Mouse (Mus musculus): ENCODE results near the gene Gtf2ird1.

Gene Gtf2ird1

DNA sequence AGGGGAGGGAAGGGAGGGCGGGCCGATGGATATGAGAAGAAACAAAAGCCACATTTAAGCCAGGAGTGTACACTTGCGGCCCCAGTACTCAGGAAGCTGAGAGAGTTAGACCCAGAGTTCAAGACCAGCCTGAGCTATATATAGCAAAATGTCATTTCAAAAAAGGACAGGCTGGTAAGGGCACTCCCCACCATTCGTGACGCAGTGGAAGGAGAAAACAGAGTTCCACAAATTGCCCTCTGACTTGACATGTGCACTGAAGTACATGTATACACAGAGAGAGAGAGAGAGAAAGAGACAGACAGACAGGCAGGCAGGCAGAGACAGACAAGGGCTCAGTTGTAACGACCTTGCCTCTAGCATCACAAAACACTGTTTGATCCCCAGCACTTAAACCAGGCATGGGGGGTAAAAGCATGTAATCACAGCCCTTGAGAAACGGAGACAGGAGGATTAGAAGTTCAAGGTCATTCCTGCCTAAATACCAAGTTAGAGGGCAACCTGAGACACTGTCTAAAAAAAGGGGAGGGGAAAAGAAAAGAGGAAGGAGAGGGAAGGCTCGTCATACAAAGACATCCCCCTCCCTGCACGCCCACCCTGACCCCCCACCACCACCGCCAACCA lies 11.2 kb downstream of the Gtf2ird1 start:
- no peak for DNase-seq (ENCODE audit: low read depth)

DNA sequence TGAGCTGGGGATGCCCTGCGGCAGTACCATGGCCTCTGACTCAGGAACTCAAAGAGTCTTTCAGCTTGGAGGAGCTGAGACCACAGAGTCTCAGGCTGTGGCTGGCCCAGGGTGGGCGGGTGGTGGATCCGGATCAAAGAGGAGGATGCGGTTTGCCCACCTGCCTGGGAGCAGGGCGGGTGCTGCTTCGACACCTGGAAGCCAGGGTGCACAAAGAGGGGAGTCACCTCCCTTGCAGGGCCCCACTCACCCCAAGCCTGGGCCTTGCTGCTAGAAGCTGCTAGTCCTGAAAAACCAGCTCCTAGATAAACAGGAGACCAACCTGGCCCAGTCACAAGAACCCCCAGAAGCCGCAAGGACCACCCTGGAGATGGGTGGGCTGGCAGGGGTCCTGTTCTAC lies 12.0 kb downstream of the Gtf2ird1 start:
- no peak for DNase-seq (ENCODE audit: low read depth)

DNA sequence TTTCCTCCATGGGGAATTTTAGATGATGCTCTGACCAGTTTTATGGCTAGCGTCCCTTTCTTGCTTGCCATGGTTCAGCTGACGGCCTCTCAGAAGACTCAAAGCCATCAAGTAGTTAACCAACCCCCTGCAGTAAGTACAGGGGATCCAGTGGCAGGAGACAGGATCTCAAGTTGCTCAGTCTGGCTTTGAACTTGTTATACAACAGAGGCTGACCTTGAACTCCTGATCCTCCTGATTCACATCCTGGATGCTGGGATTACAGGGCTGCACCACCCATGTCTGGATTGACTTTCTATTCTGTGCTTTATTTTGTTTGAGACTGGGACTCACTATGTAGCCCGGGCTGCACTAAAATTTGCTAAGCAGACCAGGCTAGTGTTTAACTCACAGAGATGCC lies 14.4 kb downstream of the Gtf2ird1 start:
- no peak for DNase-seq (ENCODE audit: low read depth)

DNA sequence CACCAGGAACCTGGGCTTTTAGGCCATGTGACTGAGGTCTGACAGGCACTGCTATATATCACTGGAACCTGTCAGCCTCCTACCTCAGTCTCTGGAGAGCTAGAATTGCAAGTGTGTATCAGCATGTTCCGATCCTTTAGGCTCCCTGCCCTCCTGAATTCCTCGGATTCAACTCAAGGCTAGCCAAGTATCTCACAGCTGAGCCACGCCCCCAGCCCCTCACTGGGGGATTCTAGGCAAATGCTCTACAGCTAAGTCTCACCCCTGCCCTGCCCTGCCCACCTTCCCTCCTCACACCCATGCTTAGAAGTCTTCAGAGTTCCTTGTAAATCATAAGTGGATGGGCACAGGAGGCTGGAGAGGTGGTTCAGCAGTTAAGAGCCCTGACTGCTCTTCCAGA lies 15.4 kb downstream of the Gtf2ird1 start:
- DNase-seq (ENCODE audit: low read depth), result no peak

DNA sequence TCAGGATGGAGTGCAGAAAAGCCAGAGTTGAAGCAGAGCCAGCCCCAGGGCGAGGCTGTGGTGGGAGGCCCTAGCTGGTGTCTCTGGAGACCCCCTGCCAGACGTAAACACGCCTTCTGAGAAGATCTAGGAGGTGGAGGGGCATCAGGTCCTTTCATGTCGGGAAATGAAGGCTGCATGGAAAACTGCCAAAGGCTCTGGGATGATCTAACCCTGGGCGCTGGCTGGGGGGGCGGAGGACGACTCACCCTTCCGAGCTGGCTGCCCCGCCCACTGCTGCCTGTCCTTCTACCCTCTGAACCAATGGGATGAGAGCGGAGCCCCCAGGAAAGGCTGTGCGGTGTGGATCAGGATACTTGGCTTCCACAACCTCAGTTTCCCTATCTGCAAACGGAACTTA lies 16.4 kb downstream of the Gtf2ird1 start:
- no peak for DNase-seq (ENCODE audit: low read depth)

DNA sequence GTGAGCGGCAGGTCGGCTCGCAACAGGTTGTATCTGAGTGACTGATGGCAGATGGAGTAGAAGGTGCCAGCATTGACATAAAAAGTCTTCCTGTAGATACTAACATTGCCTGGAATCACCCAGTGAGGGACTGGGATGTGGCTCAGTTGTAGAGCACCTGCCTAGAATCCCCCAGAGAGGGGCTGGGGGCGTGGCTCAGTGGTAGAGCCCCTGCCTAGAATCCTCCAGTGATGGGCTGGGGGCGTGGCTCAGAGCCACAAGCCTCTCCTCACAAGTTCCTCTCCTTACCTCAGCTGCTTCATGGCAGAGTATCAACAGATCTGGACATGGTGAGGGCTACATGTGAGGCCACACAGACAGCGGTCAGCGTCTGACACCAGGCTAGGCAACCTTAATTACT lies 17.0 kb downstream of the Gtf2ird1 start:
- no peak for DNase-seq (ENCODE audit: low read depth)

DNA sequence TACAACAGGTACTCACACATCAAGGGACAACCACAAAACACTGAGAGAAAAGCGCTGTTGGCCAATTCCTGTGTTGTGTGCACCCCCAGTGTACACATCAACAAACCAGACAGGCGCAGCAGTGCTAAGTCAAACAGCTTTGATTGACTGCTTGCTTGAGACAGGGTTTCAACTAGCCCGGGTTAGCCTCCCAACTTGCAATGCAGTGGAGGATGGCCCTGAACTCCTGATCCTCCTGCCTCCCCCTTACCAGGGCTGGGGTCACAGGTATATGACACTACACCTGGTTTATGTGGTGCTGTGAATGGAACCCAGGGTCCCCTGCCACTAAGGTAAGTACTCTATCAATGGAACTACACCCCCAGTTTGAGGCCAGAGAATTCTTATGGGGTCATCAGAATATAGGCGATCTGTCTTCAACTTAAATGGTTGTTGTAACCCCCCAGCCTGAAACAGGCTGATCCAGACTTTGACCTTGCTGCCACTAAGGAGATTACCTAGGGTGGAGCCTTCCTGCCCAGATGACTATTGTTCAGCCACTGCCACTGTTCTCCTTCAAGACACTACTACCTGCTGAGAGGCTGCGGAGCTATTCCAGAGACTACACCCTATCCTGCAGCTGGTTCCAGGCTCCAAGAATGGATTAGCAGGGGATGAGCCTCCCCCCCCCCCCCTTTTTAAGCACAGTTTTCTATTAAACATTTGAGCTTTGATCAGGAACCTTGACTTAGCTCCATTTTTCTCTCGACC lies 17.7 kb downstream of the Gtf2ird1 start:
- no peak for DNase-seq (ENCODE audit: low read depth)

DNA sequence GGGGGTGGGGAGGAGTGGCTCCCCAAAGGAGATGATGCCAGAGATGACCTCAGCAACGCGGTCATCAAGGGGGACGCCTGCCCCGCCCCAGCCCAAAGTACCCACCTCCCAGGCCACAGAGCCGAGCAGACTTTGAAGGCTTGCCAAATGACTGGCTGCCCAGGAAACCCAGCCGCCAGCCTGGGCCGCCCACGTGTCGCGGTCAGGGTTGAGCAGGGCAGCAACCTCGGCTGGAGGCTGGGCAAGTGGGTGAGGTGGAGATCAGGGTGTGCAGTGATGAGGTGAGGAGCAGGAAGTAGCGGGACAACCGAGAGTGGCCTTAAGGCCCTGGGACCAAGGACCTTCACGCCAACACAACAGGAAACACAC lies 19.1 kb downstream of the Gtf2ird1 start:
- no peak for DNase-seq (ENCODE audit: low read depth)

DNA sequence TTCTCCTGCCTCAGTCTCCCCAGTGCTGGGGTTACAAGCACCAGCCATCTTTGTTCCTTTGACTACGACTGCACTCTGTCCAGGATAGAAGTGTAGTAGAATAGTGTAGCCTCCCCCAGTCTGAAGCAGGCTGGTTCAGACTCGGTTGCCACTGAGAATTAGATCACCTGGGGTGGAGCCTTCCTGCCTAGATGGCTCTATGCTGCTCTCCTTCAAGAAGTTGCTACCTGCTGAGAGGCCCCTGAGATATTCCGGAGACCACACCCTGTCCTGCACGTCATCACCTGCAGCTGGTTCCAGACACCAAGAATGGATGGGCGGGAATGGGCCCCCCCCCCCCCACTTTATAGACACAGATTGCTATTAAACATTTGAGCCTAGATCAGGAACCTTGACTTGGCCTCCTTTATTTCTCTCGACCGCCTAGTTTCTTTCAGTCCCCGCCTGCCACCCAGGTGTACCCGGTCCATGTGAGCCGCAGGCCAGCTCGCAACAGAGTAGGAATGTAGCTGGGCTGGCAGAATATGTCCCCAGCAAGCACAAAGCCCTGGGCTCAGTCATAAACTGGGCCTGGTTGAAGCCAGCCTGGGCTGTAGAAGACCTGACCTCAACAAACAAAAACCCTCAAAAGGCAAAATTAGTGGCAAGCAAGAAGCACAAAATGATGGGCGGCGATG lies 19.6 kb downstream of the Gtf2ird1 start:
- DNase-seq (ENCODE audit: low read depth), result no peak

DNA sequence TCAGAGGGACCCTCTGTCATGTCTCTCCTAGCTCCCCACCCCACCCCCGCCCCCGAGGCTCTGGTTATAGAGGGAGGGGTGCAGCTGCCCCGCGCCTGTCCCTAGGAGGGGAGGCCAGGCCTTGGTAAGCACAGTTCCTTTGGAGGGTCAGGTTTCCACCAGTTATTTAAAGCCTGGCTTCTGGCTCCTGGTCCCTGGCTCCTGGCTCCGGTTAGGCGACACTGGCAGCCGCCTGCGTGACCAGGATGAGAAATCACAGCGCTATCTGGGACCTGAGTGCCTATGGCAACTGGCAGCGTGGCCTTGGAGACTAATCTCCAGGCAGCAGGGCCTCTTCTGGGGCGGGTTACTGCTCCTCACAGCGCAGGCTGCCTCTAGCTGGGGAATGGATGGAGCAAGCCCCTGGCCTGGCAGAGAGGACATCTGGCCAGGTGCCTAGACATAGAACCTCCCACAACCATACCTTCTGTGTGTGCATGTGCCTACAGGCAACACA lies 20.6 kb downstream of the Gtf2ird1 start:
- no peak for DNase-seq (ENCODE audit: low read depth)

DNA sequence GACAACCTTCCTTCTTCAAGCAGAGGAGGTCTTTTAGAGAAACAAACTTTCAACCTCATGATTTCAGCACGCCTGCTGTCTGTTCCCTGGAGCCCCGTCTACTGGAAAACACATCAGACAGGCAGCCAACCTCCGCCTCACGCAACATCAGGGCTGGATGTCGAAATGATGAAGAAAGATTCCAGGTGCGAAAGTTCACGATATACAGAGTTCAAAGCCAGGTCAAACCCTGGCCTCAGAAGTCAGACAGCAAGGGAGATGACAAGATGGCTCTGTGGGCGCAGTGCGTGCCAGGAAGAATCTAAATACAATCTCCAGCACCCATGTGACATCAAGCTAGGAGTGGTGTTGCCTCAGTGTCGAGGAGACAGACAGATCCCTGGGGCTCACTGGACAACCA lies 23.4 kb downstream of the Gtf2ird1 start:
- DNase-seq (ENCODE audit: low read depth), result no peak

DNA sequence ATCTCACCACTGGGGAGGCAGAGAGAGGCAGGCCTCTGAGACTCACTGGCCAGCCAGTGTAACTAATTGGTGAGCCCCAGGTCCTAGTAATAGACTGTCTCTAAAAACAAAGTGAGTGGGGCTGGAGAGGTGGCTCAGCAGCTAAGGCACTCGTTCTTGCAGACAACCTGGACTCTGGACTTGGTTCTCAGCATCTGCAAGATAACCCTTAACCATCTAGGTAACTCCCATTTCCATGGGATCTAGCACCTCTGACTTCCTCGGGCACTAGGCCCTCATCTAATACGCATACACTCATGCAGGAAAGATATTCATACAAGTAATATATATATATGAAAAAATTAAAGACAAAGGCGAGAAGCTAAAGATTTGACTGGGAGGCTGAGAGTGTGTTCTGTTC lies 26.4 kb downstream of the Gtf2ird1 start:
- DNase-seq (ENCODE audit: low read depth), result no peak

DNA sequence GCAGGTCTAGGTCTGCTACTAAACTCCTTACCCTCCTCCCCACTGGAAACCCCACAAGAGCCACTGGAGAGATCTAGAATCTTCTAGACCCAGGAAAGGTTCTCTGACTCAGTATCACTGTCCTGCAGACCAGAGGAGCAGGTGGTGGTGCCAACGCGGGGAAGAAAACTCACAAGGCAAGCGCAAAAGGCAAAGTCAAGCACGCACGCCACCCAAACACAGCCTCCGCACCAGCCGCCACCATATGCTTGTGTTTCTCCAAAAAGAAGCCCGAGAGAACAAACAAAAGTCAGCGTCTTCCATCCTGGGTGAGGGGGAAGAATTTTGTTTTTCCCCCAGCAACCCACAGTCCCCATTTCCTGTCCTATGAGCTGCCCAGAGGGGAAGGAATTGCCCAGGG lies 28.9 kb downstream of the Gtf2ird1 start:
- DNase-seq (ENCODE audit: low read depth), result no peak

DNA sequence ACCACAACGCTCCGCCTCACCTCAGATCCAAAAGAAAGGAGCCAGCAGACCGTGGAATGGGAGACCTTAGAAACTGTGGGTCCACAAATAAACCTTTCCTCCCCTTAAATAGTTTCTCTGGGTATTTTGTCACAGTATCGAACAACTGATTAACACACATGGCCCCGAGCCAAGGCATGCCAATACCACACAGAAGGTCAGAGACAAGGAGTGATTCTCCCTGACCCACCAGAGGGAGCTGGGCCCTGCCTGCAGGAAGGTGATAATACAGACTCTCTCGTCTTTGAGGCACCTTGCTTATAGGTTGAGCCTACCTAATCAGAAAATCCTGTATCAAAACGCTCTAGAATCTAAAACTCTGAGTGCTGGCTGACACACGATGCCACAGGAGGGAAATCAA lies 30.9 kb downstream of the Gtf2ird1 start:
- DNase-seq (ENCODE audit: low read depth), result no peak

DNA sequence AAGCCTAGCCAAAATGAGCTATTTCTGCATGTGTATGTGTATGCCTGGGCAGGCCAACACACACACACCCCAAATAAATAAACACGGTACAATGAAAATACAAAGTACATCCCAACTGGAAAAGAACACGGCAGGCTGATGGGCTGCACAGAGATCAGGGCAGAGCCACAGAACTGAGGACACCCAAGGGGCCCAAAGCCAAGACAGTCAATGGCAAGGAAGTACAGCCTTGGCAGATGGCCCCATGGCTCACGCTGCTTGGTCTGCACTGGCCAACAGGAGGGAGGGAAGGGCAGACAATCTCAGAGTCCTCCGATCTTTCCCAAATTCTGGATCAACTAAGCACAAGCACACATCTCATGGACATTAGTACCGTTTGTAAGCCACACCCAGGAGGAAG lies 32.6 kb downstream of the Gtf2ird1 start:
- DNase-seq (ENCODE audit: low read depth), result no peak

DNA sequence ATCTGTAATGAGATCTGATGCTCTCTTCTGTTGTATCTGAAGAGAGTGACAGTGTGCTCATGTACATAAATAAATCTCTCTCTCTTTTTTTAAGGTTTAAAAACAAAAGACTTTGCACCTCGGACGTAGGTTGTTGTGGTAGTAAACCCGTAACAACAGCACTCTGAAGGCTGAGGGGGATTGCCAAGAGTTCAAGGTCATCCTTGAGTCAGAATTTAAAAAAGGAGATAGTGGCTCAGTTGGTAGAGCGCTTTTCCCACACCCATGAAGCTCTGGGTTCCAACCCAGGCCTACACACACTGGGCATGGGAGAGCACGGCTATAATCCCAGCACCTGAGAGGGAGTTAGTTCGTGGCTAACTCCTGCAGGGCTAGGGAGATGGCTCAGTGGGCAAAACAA lies 33.1 kb downstream of the Gtf2ird1 start:
- DNase-seq (ENCODE audit: low read depth), result no peak

DNA sequence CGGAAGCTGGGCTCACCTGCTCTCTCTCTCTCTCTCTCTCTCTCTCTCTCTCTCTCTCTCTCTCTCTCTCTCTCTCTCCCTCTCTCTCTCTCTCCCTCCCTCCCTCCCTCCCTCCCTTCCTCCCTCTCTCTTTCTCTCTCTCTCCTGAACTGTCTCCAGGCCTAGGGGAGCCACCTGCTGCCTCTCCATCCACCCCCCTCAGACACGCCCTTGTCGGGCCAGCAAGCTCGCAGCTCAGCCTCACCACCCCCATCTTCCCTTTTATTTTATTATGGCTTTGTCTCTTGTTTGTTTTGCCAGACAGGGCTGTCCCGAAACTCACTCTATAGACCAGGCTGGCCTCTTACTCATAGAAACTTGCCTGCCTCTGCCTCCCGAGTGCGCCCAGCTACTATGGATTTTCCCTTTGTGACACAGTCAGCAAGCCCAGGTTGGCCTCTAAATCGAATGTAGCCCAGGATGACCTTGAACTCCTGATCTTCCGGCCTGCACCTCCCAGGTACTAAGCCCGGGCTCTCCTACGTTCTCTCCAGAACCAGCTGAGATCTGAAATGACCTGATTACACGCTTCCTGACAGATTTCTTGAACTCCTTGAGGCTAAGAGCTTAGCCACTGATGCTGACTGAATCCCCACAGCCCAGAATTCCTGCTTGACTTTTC lies 34.1 kb downstream of the Gtf2ird1 start:
- no peak for DNase-seq (ENCODE audit: low read depth)

DNA sequence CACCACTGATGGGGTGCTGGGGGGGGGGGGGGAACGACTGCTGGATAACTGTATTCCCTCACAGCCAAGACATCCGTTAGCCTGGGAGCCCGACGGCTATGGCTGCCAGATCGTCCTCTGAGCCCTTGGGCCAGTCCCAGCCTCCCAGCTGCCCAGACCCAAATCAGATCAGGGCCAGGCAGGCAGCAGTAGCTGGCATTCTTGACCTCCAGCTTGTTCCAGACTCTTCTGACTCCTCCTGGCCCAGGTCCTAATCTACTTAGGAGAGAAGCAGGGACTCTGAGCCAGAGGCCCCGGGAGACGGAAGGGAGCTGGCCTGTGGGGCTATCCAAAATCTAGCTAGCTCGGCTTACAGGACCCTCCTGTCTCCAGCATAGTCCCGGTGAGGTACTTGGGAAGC lies 35.5 kb downstream of the Gtf2ird1 start:
- no peak for DNase-seq (ENCODE audit: low read depth)

DNA sequence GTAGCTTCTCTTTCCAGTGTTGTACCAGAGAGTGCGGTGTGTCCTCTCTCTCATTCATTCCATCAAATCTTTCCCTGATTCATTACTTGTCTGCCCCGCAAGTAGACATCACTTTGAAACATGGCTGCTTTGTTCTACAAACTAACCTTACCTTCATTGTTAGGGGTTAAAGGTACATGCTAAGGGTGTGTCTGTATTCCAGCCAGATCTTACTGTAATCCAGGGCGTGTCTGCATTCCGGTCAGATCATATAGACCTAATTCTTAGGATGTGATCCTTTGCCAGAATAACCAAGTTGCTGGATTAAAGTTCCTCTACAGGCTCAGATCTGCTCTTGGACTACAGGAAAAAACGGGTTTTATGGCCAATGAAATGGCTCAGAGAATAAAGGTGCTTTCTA lies 36.8 kb downstream of the Gtf2ird1 start:
- DNase-seq (ENCODE audit: low read depth), result no peak

DNA sequence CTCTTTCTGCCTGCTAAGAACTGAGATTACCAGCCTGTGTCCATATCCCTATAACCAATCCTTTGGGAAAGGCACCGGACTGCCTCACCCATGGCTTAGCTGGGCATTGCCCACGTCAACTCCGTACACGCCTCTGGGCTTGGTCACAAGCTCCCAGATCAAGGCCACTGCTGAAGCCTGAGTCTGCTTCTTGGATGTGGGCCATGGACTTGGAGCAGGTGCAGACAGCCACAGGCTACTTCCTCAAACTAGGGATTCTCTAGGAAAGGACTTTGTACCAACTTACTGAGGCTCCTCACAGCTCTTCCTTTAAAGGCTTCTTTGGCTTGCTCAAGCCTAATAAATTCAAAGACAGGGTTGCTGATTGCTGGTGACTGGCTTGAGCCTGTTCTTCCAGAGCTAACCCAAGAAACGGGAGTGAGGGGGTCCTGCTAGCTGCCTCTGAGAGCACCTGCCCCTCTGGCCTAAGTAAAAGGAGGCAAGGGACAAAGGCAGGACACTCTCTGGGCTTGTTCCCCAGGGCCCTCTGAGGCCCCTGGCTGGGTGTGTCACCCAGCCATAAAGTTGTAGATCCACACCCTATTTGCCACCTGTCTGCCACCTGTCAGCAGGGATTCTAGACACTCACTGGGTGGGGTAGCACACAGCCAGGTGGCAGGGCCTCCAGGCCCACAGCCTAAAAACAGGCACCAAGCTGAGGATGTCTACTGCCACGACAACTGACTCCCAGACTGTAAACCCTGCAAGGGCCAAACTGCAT lies 38.0 kb downstream of the Gtf2ird1 start:
- no peak for DNase-seq (ENCODE audit: low read depth)

DNA sequence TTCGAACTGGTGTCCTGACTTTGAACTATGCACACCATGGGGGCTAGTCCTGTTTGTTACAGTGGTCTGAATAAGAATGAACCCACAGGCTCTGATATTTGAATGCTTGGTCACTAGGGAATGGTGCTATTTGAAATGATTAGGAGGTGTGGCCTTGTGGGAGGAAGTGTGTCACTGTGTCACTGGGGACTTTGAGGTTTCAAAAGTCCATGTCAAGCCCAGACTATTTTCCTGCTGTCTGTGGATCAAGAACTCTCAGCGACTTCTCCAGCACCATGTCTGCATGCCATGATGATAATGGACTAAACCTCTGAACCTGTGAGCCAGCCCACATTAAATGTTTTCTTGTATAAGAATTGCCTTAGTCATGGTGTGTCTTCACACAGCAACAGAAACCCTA lies 44.2 kb downstream of the Gtf2ird1 start:
- DNase-seq (ENCODE audit: low read depth), result no peak

DNA sequence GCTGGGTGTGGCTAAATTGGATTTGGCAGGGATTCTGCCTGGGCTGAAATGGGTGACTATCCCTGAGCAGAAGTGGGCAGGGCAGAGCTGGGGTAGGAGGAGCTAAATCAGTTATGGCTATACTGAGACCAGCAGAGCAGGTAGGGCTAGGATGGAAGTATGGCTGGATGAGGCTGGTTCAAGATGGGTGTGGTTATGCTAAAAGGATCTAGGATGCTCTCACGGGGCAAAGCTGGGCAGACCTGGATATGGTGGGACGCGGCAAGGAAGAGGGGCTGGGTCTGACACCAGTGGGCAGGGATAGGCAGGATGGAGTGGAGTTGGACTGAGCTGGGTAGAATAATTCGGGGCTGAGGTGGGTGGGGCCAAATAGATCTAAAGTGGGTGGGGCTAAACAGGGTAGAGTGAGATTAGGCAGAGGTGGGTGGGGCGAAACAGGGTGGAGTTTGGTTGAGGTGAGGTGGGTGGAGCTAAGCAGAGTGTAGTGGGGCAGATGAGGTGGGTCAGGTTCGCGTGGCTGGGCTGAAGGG lies 46.1 kb downstream of the Gtf2ird1 start:
- peak; percentile 31 for DNase-seq (ENCODE audit: low read depth)
